Mouse (Mus musculus) cerebellum, adult 2 months (tissue): ENCODE results near the gene Agap1. TPM values are rescaled to one million over a fixed set of nuclear protein-coding genes. Genes with fewer than 3 reads are reported as not detected.

ENCODE experiments used
- DNase-seq, 2 experiments: peaks; one replicate each; pipeline ENCODE4 v3.0.0; 2021
- H3K27ac ChIP-seq: fragments of 200-500 bp; 2 replicates; pipeline ENCODE4 v1.5.1; 2012; ENCODE audit warnings: low read length, control low read depth, inconsistent platforms; ENCODE audit not compliant: insufficient read depth
- H3K27me3 ChIP-seq: fragments of 200-500 bp; 2 replicates; pipeline ENCODE4 v1.6.1; 2012; ENCODE audit warnings: inconsistent platforms, mild to moderate bottlenecking, low read length, moderate library complexity; ENCODE audit not compliant: control insufficient read depth, insufficient read depth
- H3K4me1 ChIP-seq: fragments of 200-500 bp; 2 replicates; pipeline ENCODE4 v1.6.1; 2011; ENCODE audit warnings: low read length; ENCODE audit not compliant: control insufficient read depth, insufficient read depth
- H3K4me3 ChIP-seq: fragments of 200-500 bp; replicated peaks from 2 replicates; pipeline ENCODE3; 2011; ENCODE audit warnings: mild to moderate bottlenecking, low read depth, low read length, control low read depth; ENCODE audit not compliant: insufficient read depth
- CTCF ChIP-seq: fragments of 200-500 bp; IDR thresholded peaks from 2 replicates; pipeline ENCODE4 v1.5.1; 2011; ENCODE audit warnings: low read depth, mild to moderate bottlenecking, control low read depth, low read length, moderate library complexity, borderline replicate concordance; ENCODE audit not compliant: insufficient read depth
- POLR2A ChIP-seq: fragments of 200-500 bp; IDR thresholded peaks from 2 replicates; pipeline ENCODE4 v1.6.1; 2011; ENCODE audit warnings: low read length, control low read depth, borderline replicate concordance; ENCODE audit not compliant: insufficient read depth
- WGBS: fragments of 180-500 bp; shearing (Covaris S2); methylation state at CpG from one replicate; pipeline ENCODE4 v1.1.7; 2018; 5-methylcytosine and 5-hydroxymethylcytosine counted together
- polyA plus RNA-seq: library from polyadenylated mRNA; depleted of rRNA; stranded (reverse); fragments of >200 nt; gene quantifications from 2 replicates; pipeline ENCODE4 v1.2.3, GENCODE M21; 2012

The Agap1 gene
- polyA plus RNA-seq, 1 experiment = 82.9 TPM

DNA sequence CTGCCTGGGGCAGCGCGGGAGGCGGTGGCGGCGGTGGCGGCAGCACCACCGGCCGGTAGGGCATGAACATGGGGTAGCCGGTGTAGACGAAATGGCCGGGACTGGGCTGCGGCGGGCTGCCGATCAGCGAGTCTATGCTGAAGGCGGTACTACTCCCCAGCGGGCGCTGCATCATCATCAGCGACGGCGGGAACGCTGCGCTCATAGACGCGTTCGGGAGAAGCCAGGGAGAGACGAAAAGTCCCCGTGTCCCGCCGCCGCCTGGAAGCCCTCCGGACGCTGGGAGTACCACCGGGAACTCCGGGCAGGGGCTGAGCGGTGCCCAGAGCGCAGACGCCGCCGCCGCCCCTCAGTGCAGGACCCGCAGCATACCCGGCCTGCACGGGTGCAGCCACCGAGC, 475.9 kb downstream of the Agap1 start:
- WGBS = under 1% methylated on average over 45 of the region's 45 CpGs
- DNase-seq = no peak
- no peaks in the 10 kb centered on the region; the same call in 1 of the 2 replicates for H3K4me1 ChIP-seq
- no peak overlapping the region for H3K4me3 ChIP-seq
- no peak overlapping the region for H3K27ac ChIP-seq
- TF ChIP-seq POLR2A (no peak), CTCF (no peak)
- H3K27me3 ChIP-seq = peaks cover 8% of the 10 kb centered on the region; the same call in 1 of the 2 replicates

DNA sequence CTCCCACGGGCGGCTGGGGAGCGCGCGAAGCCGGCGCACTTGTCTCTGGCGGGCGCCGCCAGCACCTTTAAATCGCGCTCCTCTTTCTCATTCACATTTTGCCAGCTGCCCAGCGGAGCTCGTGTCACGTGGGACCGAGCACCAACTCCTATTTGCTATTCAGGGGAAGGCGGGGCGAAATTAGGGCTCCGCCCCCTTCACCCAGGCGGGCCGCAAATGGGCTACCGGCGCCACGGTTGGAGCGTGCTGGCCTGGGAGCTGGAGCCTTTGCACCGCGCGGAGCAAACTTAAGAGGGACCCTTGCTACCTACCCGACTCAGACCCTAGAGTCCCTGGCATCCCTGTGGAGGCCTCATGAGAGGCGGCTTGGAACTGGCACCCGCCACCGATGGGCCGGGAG, 476.5 kb downstream of the Agap1 start, which contains the start of gene Gbx2:
TSS of gene Gbx2 (minus strand) at position 60 of the 400 bp plus-strand sequence.
- Histone ChIP-seq H3K4me3 (no peak within 1 kb of the TSS), H3K4me1 (no peaks in the 10 kb centered on the region; the same call in 1 of the 2 replicates), H3K27ac (no peak within 1 kb of the TSS), H3K27me3 (peaks cover 8% of the 10 kb centered on the region; the same call in 1 of the 2 replicates)
- no peak for DNase-seq
- TF ChIP-seq CTCF = no peak
- TF ChIP-seq POLR2A = no peak
- 2% methylated on average over 33 of the region's 33 CpGs for WGBS

DNA sequence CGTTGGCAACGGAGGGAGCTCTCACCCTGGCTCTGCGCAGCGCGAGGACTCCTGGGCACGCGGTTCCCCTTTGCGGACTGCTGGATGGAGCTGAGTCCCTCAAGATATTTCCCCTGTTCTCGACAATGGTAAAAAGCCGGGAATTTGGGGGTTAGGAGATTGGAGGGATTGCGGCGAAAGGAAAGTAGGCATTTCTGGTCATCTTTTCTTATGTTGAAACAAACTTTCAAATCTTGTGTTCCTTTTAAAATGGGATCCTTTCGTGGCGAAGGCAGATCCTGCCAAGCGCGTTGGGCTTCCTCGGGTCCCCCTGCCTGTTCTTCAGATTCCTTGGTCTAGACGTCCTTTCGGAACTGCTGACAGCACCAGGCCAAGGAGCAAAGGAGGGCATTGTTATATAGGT, 477.4 kb downstream of the Agap1 start:
- no peak overlapping the region for H3K27ac ChIP-seq
- no peak for DNase-seq
- H3K4me3 ChIP-seq = no peak overlapping the region
- H3K4me1 ChIP-seq = no peaks in the 10 kb centered on the region; the same call in 1 of the 2 replicates
- no peak for TF ChIP-seq CTCF
- TF ChIP-seq POLR2A = no peak
- WGBS = 1% methylated on average over 19 of the region's 19 CpGs
- peaks cover 8% of the 10 kb centered on the region; the same call in 1 of the 2 replicates for H3K27me3 ChIP-seq

DNA sequence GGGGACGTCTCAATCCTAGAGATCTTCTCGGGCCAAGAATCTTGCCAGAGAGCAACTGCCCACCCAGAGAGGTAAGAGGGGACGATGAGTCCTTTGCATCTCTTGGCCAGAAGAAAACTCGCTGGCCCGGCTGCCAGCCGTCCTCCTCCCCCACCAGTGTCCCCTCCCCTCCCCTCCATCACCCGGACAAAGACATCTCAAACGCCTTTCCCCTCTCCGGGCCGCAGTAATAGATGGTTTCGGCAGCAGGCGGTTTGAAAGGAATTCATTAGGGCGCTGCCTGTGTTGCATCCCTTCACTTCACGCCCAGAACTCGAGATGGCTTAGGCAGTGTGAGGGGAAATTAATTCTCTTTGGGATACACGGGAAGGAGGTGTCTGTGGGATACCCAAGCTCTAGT, 478.0 kb downstream of the Agap1 start:
- Histone ChIP-seq H3K27me3 (peaks cover 8% of the 10 kb centered on the region; the same call in 1 of the 2 replicates), H3K4me1 (no peaks in the 10 kb centered on the region; the same call in 1 of the 2 replicates), H3K4me3 (no peak overlapping the region), H3K27ac (no peak overlapping the region)
- DNase-seq = no peak
- WGBS = 3% methylated on average over 16 of the region's 16 CpGs
- TF ChIP-seq POLR2A (no peak), CTCF (no peak)

DNA sequence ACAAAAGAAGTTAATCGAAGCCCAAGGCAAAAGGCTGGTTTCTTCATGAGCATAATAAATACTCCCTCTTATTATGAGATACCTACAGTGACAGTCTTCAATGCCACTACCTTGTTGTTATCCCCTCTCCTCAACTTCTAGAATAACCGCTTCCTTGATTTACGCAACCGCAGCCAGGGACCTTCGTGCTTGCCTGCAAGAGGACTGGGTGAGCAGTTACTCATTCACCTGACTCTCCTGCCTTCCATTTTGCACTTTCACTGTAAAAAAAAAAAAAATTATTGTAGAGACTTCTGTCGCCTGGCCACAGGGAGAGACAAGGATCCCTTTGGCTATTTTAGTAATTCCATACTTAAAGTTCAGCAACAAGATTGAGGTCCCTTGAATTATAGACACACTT, 478.4 kb downstream of the Agap1 start:
- DNase-seq = no peak
- no peak overlapping the region for H3K4me3 ChIP-seq
- H3K27ac ChIP-seq = no peak overlapping the region
- TF ChIP-seq POLR2A = no peak
- TF ChIP-seq CTCF = no peak
- H3K27me3 ChIP-seq = peaks cover 8% of the 10 kb centered on the region; the same call in 1 of the 2 replicates
- WGBS = 24% methylated on average over 6 of the region's 6 CpGs
- no peaks in the 10 kb centered on the region; the same call in 1 of the 2 replicates for H3K4me1 ChIP-seq

DNA sequence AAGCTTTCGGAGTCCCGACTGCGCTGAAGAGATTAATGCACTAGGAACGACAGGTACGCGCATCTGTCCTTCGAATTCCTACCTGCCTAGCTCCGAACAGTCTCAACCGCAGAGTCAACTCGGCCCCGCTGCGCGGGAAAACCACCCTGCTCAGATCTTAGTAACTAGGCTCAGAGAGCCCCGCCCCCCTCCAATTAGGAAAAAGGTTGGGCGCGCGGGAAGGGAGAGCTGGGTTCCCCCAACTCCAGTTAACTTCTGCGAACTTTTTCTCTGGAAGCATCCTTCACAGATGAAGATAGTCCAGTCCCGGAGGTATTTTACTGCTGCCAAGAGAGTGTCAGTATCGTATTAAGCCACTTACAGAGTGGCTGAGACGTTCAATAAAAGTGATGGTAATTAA, 479.2 kb downstream of the Agap1 start:
- TF ChIP-seq CTCF (no peak), POLR2A (no peak)
- Histone ChIP-seq H3K27me3 (peaks cover 8% of the 10 kb centered on the region; the same call in 1 of the 2 replicates), H3K27ac (no peak overlapping the region), H3K4me1 (no peaks in the 10 kb centered on the region; the same call in 1 of the 2 replicates), H3K4me3 (no peak overlapping the region)
- WGBS = 5% methylated on average over 21 of the region's 21 CpGs
- DNase-seq = no peak

DNA sequence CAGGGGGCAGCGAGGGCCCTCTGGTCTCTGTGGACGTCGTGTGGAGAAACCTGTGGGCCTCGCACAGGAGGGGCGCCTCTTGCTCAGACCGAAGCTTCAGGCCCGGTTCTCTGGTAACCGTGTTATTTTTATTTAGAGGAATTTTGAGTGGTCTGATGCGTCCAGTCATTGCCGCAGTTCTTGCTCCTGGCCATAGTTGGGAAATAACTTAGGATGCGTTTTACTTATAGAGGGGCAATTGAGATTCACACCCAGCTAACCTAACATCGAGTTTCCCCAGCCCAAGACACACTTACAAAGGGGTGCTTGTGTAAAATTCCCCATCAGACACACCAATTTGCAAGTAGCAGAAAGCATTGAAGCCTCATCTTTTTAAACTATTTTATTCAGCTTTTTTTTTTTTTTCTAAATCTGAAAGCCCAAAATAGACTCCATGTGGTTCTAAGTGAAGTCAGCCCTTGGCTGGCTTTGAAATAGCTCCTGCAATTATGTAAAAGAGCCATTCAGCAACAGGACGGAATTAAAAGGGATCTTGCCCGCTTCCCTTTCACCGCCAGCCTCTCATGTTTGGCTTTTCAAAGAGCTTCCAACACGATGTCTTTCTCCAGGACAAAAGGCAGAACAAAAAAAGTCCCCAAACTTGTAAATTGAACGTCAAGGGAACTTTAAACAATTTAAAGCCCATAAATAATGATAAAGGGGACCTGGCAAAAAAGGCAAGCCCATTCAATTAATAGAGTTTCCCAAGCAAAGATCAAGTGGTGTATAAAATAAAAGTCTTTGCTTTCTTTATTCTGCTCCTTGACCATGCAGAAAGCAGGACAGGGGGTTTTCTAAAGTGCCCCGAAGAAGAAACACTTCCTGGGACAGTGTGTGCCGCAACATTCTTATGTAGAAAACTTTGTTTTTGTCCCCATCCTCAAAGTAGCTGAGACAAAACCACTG, 480.0 kb downstream of the Agap1 start:
- DNase-seq = no peak
- 8% methylated on average over 19 of the region's 19 CpGs for WGBS
- H3K4me3 ChIP-seq = no peak overlapping the region
- peaks cover 6% of the 10 kb centered on the region; the same call in 1 of the 2 replicates for H3K27me3 ChIP-seq
- no peaks in the 10 kb centered on the region; the same call in 1 of the 2 replicates for H3K4me1 ChIP-seq
- no peak for TF ChIP-seq POLR2A
- no peak for TF ChIP-seq CTCF
- H3K27ac ChIP-seq = no peak overlapping the region
